Mouse (Mus musculus): ENCODE measurements around the gene Ammecr1. TPM values are rescaled to one million over a fixed set of nuclear protein-coding genes. Genes with fewer than 3 reads are reported as not detected.
A peak's percentile ranks its signal among the peaks of the same experiment; 100 is the strongest.

Ammecr1 gene
- polyA plus RNA-seq, 1 experiment from 2014 or later, result 12.8 TPM

DNA sequence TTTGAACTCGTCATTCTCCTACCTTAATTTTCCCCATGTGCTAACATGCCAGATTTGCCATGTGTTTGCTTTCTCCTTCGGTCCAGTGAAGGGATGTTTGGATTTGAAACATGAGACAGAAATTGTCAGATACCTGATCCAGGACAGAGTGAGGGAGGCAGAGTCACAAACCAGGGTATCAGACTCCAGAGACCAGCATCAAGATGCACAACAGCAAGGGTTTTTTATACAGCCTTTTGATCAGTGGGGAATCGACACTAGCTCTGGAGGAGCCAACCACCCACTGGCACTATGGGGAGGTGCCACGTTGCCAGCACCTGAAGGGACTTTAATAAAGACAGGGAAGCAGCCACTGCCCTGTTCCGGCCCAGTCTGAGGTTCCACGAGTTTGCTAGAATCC is 17.1 kb upstream of the Ammecr1 start:
- DNase-seq (ENCODE audit: low spot score) (no peak), ATAC-seq (replicated peaks; ENCODE audit: low FRiP score, low TSS enrichment, low read depth) (no peak)
- peaks cover 16% of the 10 kb centered on the region; the same call in 1 of the 2 replicates for H3K27me3 ChIP-seq (replicated peaks; ENCODE audit: control insufficient read depth, insufficient read depth, low read length)
- H3K27ac ChIP-seq (ENCODE audit: low read depth), result no peak overlapping the region
- H3K9ac ChIP-seq (ENCODE audit: low read length), result no peak overlapping the region
- no peak overlapping the region for H3K4me3 ChIP-seq (ENCODE audit: low read depth, low read length)
- 53% methylated on average over 6 of the region's 6 CpGs for WGBS
- H3K9me3 ChIP-seq (ENCODE audit: control insufficient read depth, low read length), result no peaks in the 10 kb centered on the region
- H3K4me2 ChIP-seq (ENCODE audit: low read length), result no peak overlapping the region
- no peaks in the 10 kb centered on the region for H3K36me3 ChIP-seq (ENCODE audit: control insufficient read depth, insufficient read depth, low read length)
- H3K4me1 ChIP-seq (replicated peaks; ENCODE audit: control insufficient read depth, insufficient read depth, low read length), result no peaks in the 10 kb centered on the region

DNA sequence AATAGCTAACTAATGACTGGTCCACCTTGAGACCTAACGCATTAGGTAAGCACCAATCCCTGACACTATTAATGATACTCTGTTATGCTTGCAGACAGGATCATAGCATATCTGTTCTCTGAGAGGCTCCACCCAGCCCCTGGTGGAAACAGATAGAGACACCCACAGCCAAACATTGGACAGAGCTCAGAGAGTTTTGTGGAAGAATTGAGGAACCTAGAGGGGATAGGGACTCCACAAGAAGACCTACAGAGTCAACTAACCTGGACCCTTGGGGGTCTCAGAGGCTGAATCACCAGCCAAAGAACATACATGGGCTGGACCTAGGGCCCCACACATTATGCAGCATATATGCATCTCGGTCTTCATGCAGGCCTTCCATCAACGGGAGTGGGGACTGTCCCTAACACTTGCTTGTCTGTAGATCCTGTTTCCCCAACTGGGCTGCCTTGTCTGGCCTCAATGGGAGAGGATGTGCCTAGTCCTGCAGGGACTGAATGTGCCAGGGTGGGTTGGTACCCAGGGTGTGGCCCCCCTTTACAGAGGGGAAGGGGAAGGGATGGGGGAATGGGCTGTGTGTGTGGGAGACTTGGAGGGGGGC is 15.1 kb upstream of the Ammecr1 start:
- H3K4me1 ChIP-seq (replicated peaks; ENCODE audit: control insufficient read depth, insufficient read depth, low read length), result no peaks in the 10 kb centered on the region
- no peak overlapping the region for H3K9ac ChIP-seq (ENCODE audit: low read length)
- no peak overlapping the region for H3K4me3 ChIP-seq (ENCODE audit: low read depth, low read length)
- DNase-seq (ENCODE audit: low spot score), result no peak
- no peak overlapping the region for H3K27ac ChIP-seq (ENCODE audit: low read depth)
- ATAC-seq (replicated peaks; ENCODE audit: low FRiP score, low TSS enrichment, low read depth), result no peak
- no peak overlapping the region for H3K4me2 ChIP-seq (ENCODE audit: low read length)
- 96% methylated on average over 3 of the region's 3 CpGs for WGBS
- 0 out of 2 replicates have a peak, but pooled peaks cover 10% of the 10 kb centered on the region for H3K27me3 ChIP-seq (replicated peaks; ENCODE audit: control insufficient read depth, insufficient read depth, low read length)
- no peaks in the 10 kb centered on the region for H3K36me3 ChIP-seq (ENCODE audit: control insufficient read depth, insufficient read depth, low read length)
- H3K9me3 ChIP-seq (ENCODE audit: control insufficient read depth, low read length), result no peaks in the 10 kb centered on the region

DNA sequence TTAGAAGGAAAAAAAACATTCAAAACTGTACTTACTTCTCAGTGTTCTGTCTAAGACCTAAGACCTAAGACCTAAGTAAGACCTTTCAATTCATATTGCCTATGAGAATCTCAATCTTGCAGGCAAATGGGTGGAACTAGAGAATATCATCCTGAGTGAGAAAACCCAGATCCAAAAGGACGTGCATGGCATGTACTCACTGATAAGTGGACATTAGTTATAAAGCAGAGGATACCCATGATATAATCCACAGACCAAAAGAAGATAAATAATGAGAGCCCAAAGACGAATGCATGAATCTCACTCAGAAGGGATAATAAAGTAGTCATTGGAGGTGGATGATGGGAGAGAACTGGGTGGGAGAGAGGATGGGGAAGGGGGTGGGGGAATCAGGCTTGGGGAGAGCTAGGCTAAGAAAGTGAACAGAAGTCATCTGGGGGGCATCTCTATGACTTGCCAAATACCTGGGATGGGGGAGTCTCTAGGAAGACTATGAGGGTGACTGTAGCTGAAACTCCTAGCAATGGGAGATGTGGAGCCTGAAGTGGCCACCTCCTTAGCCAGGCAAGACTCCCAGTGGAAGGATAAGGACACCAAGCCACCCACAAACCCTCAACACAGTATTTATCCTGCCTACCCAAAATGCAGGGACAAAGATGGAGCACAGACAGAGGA is 14.5 kb upstream of the Ammecr1 start:
- ATAC-seq (replicated peaks; ENCODE audit: low FRiP score, low TSS enrichment, low read depth), result no peak
- H3K9me3 ChIP-seq (ENCODE audit: control insufficient read depth, low read length), result no peaks in the 10 kb centered on the region
- no peak for DNase-seq (ENCODE audit: low spot score)
- H3K27me3 ChIP-seq (replicated peaks; ENCODE audit: control insufficient read depth, insufficient read depth, low read length), result 0 out of 2 replicates have a peak, but pooled peaks cover 10% of the 10 kb centered on the region
- no peaks in the 10 kb centered on the region for H3K36me3 ChIP-seq (ENCODE audit: control insufficient read depth, insufficient read depth, low read length)
- H3K4me2 ChIP-seq (ENCODE audit: low read length), result no peak overlapping the region
- no peak overlapping the region for H3K27ac ChIP-seq (ENCODE audit: low read depth)
- no peak overlapping the region for H3K4me3 ChIP-seq (ENCODE audit: low read depth, low read length)
- no peak overlapping the region for H3K9ac ChIP-seq (ENCODE audit: low read length)
- no peaks in the 10 kb centered on the region for H3K4me1 ChIP-seq (replicated peaks; ENCODE audit: control insufficient read depth, insufficient read depth, low read length)
- 60% methylated on average over 2 of the region's 2 CpGs for WGBS

DNA sequence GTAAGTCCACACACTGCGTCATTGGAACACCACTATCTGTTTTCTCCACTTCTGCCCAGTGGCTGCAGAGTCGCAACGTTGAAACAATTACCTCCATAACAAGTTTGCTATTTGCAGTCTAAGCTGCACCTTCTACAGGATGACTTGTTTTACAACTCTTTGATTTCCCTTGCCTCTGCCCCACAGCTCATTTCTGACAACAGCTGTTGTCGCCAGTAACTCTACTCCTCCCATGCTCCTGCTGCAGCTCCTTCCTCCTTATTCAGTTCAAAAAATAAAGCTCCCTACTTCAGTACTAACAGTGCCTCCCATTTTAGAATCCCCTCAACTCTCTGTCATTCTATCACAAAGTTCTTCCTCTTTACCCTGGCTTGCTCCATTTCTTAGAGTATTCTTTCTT is 12.7 kb upstream of the Ammecr1 start:
- H3K36me3 ChIP-seq (ENCODE audit: control insufficient read depth, insufficient read depth, low read length), result no peaks in the 10 kb centered on the region
- no peak for ATAC-seq (replicated peaks; ENCODE audit: low FRiP score, low TSS enrichment, low read depth)
- H3K4me1 ChIP-seq (replicated peaks; ENCODE audit: control insufficient read depth, insufficient read depth, low read length), result no peaks in the 10 kb centered on the region
- no peaks in the 10 kb centered on the region for H3K9me3 ChIP-seq (ENCODE audit: control insufficient read depth, low read length)
- 0 out of 2 replicates have a peak, but pooled peaks cover 10% of the 10 kb centered on the region for H3K27me3 ChIP-seq (replicated peaks; ENCODE audit: control insufficient read depth, insufficient read depth, low read length)
- no peak overlapping the region for H3K27ac ChIP-seq (ENCODE audit: low read depth)
- no peak overlapping the region for H3K4me3 ChIP-seq (ENCODE audit: low read depth, low read length)
- no peak overlapping the region for H3K4me2 ChIP-seq (ENCODE audit: low read length)
- no peak for DNase-seq (ENCODE audit: low spot score)
- no peak overlapping the region for H3K9ac ChIP-seq (ENCODE audit: low read length)
- 69% methylated on average over 4 of the region's 4 CpGs for WGBS

DNA sequence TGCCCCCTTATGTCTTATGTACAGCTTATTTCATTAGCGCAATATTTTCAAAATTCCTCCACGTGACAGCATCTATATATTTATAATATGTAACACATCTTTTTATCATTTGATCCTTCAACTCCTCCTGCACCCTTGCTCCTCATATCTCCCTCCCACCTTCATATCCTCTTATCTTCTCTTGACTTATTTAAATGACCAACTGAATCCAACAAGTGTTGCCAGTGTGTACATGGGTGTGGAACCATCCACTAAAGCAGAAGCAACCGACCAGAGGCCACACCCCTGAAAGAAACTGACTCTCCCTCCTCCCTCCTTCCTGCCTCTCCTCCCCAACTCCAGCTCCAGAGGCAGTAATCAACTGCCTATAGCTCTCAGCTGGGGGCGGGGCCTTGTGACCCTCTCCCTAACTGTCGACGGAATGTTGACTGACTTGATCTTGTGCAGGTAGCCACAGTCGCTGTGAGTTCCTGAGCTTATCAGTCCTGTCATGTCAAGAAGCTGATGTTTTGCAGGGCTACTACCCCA is 6.0 kb upstream of the Ammecr1 start:
- H3K9ac ChIP-seq (ENCODE audit: low read length), result no peak overlapping the region
- H3K27ac ChIP-seq (ENCODE audit: low read depth), result no peak overlapping the region
- no peaks in the 10 kb centered on the region for H3K9me3 ChIP-seq (ENCODE audit: control insufficient read depth, low read length)
- no peaks in the 10 kb centered on the region for H3K36me3 ChIP-seq (ENCODE audit: control insufficient read depth, insufficient read depth, low read length)
- no peaks in the 10 kb centered on the region for H3K4me1 ChIP-seq (replicated peaks; ENCODE audit: control insufficient read depth, insufficient read depth, low read length)
- WGBS, result 35% methylated on average over 7 of the region's 7 CpGs
- ATAC-seq (replicated peaks; ENCODE audit: low FRiP score, low TSS enrichment, low read depth) (peak; percentile 47; the same call in 1 of the 2 replicates), DNase-seq (ENCODE audit: low spot score) (no peak)
- H3K4me3 ChIP-seq (ENCODE audit: low read depth, low read length), result no peak overlapping the region
- H3K27me3 ChIP-seq (replicated peaks; ENCODE audit: control insufficient read depth, insufficient read depth, low read length), result no peaks in the 10 kb centered on the region
- no peak overlapping the region for H3K4me2 ChIP-seq (ENCODE audit: low read length)

DNA sequence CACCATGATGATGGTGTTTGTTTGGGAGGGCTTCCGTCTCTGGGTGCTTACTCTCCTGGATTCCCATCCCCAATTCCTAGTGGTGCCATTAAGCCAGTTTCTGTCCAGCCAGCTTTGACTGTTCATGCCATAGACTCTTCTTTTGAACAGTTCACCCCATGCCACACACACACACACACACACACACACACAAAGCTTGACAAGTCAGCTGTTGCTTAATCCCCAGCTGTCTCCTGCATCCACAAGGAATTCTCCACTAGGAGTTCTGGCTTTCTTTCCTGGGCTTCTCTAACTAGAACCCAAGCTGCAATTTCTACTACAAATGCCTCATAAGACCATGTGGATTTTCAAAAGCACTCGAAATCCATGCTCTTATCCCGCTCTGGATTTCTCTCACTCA is 5.2 kb upstream of the Ammecr1 start:
- Histone ChIP-seq H3K9ac (ENCODE audit: low read length) (no peak overlapping the region), H3K4me2 (ENCODE audit: low read length) (no peak overlapping the region), H3K9me3 (ENCODE audit: control insufficient read depth, low read length) (no peaks in the 10 kb centered on the region), H3K27me3 (replicated peaks; ENCODE audit: control insufficient read depth, insufficient read depth, low read length) (peaks cover 4% of the 10 kb centered on the region; the same call in 1 of the 2 replicates), H3K36me3 (ENCODE audit: control insufficient read depth, insufficient read depth, low read length) (no peaks in the 10 kb centered on the region), H3K4me3 (ENCODE audit: low read depth, low read length) (no peak overlapping the region), H3K4me1 (replicated peaks; ENCODE audit: control insufficient read depth, insufficient read depth, low read length) (no peaks in the 10 kb centered on the region), H3K27ac (ENCODE audit: low read depth) (no peak overlapping the region)
- ATAC-seq (replicated peaks; ENCODE audit: low FRiP score, low TSS enrichment, low read depth) (no peak), DNase-seq (ENCODE audit: low spot score) (no peak)
- WGBS, result 87% methylated on average over 3 of the region's 3 CpGs

DNA sequence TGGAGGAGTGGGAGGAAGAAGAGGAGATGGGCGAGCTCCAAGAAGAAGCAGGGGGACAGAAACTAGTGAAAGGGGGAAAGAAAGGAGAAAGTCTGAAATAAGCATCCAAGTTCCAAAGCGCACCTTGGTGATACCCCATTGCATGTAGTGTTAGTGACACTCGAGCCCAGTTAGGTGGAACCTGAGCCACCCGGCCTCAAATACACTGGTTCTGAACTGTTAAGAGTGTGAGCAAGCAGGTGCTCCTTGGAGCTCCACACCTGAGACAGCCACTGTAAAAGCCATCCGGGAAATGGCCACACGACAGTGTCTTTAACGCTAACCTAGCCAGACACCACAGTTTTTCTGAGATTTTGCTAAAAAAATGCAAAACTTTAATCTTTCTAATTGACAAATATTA is 539 bp upstream of the Ammecr1 start:
- H3K36me3 ChIP-seq (ENCODE audit: control insufficient read depth, insufficient read depth, low read length), result no peaks in the 10 kb centered on the region
- H3K27me3 ChIP-seq (replicated peaks; ENCODE audit: control insufficient read depth, insufficient read depth, low read length), result peaks cover 4% of the 10 kb centered on the region; the same call in 1 of the 2 replicates
- H3K9me3 ChIP-seq (ENCODE audit: control insufficient read depth, low read length), result no peaks in the 10 kb centered on the region
- no peaks in the 10 kb centered on the region for H3K4me1 ChIP-seq (replicated peaks; ENCODE audit: control insufficient read depth, insufficient read depth, low read length)
- H3K9ac ChIP-seq (ENCODE audit: low read length), result peak overlapping the region; percentile 20; the same call in 1 of the 2 replicates
- DNase-seq (ENCODE audit: low spot score) (no peak), ATAC-seq (replicated peaks; ENCODE audit: low FRiP score, low TSS enrichment, low read depth) (no peak)
- peak overlapping the region; percentile 45 for H3K4me2 ChIP-seq (ENCODE audit: low read length)
- H3K27ac ChIP-seq (ENCODE audit: low read depth), result no peak overlapping the region
- peak overlapping the region; percentile 58 for H3K4me3 ChIP-seq (ENCODE audit: low read depth, low read length)
- 49% methylated on average over 7 of the region's 7 CpGs for WGBS

DNA sequence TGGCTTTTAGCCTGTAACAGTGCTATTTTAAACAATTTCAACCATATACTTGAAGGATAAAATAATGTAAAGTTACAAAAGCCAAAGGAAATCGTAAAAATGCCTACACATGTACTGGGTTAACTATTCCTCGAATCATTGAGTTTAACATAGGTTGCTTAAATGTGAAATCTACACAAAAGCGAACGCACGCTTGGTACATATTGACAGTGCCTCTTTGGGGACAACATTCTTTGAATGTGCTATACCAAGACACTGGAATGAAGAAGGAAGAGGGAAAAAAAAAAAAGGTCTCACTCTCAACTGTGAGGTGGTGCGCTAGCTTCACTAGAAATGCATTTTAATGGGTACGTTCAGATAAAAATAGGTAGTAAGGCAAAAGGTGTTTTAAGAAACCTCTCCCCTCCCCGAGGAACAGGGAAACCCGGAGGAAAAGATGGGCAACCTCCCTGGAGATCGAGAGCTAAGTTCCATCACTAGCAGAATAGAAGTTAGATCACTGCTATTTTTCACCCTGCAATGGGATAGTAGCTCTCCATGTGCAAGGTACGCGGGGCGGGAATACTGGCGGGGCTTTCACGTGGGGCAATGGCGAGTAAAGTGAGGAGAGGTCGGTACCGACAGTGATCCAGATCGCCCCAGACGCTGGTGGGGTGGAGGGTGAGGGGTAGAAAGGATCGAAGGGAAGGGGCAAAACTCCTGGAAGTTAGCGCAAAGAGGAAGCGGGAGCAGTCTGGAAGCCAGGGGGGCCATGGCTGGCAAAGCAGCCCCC is 1.1 kb downstream of the Ammecr1 start:
- H3K9ac ChIP-seq (ENCODE audit: low read length), result peak overlapping the region; percentile 71
- H3K36me3 ChIP-seq (ENCODE audit: control insufficient read depth, insufficient read depth, low read length), result no peaks in the 10 kb centered on the region
- ATAC-seq (replicated peaks; ENCODE audit: low FRiP score, low TSS enrichment, low read depth) (0 out of 2 replicates have a peak, but pooled peaks have one; percentile 20), DNase-seq (ENCODE audit: low spot score) (no peak)
- H3K27ac ChIP-seq (ENCODE audit: low read depth), result no peak overlapping the region
- 19% methylated on average over 23 of the region's 23 CpGs for WGBS
- no peaks in the 10 kb centered on the region for H3K4me1 ChIP-seq (replicated peaks; ENCODE audit: control insufficient read depth, insufficient read depth, low read length)
- peaks cover 4% of the 10 kb centered on the region; the same call in 1 of the 2 replicates for H3K27me3 ChIP-seq (replicated peaks; ENCODE audit: control insufficient read depth, insufficient read depth, low read length)
- peak overlapping the region; percentile 56 for H3K4me2 ChIP-seq (ENCODE audit: low read length)
- H3K4me3 ChIP-seq (ENCODE audit: low read depth, low read length), result peak overlapping the region; percentile 58
- no peaks in the 10 kb centered on the region for H3K9me3 ChIP-seq (ENCODE audit: control insufficient read depth, low read length)
